Mouse (Mus musculus): Measurements from ENCODE around the gene Retreg1. TPM values are rescaled to one million over a fixed set of nuclear protein-coding genes. Genes with fewer than 3 reads are reported as not detected.
A peak's percentile ranks its signal among the peaks of the same experiment; 100 is the strongest.

Retreg1 gene
- polyA plus RNA-seq, 1 experiment from 2014 or later, result 16.7 TPM

DNA sequence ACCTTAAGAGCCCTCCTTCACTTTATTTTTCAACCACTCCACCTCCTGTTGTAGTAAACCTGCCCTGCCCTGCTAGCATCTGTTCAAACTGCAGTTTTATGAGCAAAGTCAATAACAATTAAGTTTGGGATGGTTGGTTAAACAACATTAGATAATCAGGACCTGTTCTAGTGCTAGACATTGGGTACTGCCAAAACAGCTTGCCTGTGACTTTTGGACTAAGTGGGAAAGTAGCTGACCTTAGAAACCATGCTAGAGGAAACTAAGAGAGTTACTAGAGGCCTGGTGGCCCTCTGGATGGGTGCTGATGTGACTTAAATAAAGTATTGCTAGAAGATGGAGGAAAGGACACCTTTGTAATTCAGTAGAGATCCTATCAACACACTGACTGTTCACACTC is 21.0 kb upstream of the Retreg1 start:
- Histone ChIP-seq H3K36me3 (ENCODE audit: control insufficient read depth, insufficient read depth, low read length) (no peaks in the 10 kb centered on the region), H3K4me2 (ENCODE audit: low read depth, low read length) (no peak overlapping the region), H3K4me1 (ENCODE audit: control insufficient read depth, insufficient read depth, low read length) (no peaks in the 10 kb centered on the region), H3K9ac (replicated peaks; ENCODE audit: low read depth, low read length) (no peak overlapping the region), H3K27me3 (ENCODE audit: control insufficient read depth, insufficient read depth, low read length) (no peaks in the 10 kb centered on the region), H3K27ac (ENCODE audit: low read depth, low read length) (no peak overlapping the region), H3K9me3 (ENCODE audit: control insufficient read depth, low read length) (no peaks in the 10 kb centered on the region; the same call in 1 of the 2 replicates), H3K4me3 (ENCODE audit: low read depth, low read length) (no peak overlapping the region)
- no peak for ATAC-seq (ENCODE audit: low read depth)

DNA sequence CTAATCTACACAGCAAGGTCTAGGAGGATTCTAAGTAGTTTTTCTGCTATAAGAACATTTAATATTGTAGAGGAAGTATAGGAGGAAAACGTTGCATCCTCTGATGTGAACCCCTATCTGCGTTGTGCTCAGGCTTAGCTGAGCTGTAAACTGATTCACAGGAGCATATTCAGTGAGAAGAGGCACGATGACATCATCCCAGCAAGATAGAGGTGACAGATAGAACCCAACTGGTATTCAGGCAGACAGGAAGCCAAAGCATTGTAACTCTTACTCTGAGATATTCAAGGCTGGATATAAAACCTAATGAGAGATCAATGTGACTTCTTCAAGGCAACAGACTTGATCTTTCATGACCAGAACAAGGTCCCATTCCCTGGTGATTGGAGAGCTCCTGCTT is 20.3 kb upstream of the Retreg1 start:
- Histone ChIP-seq H3K36me3 (ENCODE audit: control insufficient read depth, insufficient read depth, low read length) (no peaks in the 10 kb centered on the region), H3K9me3 (ENCODE audit: control insufficient read depth, low read length) (no peaks in the 10 kb centered on the region; the same call in 1 of the 2 replicates), H3K4me2 (ENCODE audit: low read depth, low read length) (no peak overlapping the region), H3K27ac (ENCODE audit: low read depth, low read length) (no peak overlapping the region), H3K27me3 (ENCODE audit: control insufficient read depth, insufficient read depth, low read length) (no peaks in the 10 kb centered on the region), H3K9ac (replicated peaks; ENCODE audit: low read depth, low read length) (no peak overlapping the region), H3K4me1 (ENCODE audit: control insufficient read depth, insufficient read depth, low read length) (no peaks in the 10 kb centered on the region), H3K4me3 (ENCODE audit: low read depth, low read length) (no peak overlapping the region)
- ATAC-seq (ENCODE audit: low read depth), result no peak
- 65% methylated on average over 3 of the region's 3 CpGs for WGBS

DNA sequence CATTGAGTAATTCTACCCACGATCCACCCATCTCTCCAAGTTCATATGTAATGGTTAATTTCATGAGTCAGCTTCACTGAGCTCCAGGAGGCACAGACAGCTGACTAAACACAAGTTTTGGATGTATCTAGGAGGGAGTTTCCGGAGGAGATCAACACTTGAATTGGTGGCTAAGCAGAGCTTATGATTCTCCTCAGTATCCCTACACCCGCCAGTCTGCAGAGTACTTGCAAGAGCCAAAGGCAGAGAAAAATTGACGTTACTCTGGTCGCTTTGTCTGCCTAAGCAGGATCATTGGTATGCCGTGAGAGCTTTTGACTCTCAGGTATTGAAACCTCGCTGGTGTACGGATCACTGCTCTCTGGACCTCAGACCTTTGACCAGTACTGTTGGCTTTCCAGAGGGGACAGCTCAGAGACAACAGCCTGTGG is 16.4 kb upstream of the Retreg1 start:
- Histone ChIP-seq H3K9ac (replicated peaks; ENCODE audit: low read depth, low read length) (no peak overlapping the region), H3K27me3 (ENCODE audit: control insufficient read depth, insufficient read depth, low read length) (no peaks in the 10 kb centered on the region), H3K4me3 (ENCODE audit: low read depth, low read length) (no peak overlapping the region), H3K27ac (ENCODE audit: low read depth, low read length) (no peak overlapping the region), H3K4me1 (ENCODE audit: control insufficient read depth, insufficient read depth, low read length) (no peaks in the 10 kb centered on the region), H3K4me2 (ENCODE audit: low read depth, low read length) (no peak overlapping the region), H3K36me3 (ENCODE audit: control insufficient read depth, insufficient read depth, low read length) (no peaks in the 10 kb centered on the region), H3K9me3 (ENCODE audit: control insufficient read depth, low read length) (no peaks in the 10 kb centered on the region)
- 83% methylated on average over 8 of the region's 8 CpGs for WGBS
- ATAC-seq (ENCODE audit: low read depth), result no peak

DNA sequence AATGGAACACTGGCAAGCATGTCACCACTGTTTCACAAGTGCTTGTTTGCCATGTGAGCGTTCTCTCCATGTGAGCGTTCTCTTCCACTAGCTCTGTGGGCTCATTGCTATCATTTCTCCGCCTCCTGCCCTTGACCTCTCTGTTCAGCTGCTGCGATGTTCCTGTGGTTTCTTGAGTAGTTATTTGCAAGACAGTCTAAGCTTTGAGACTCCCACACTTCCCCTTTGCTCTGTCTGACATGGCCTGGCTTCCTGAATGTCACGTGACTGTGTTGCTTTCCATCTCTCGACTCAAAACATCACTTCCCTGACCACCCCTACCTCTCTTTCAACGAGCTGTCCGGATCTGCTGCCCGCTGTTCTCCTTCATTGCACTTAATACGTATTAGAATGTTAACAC is 14.5 kb upstream of the Retreg1 start:
- no peak overlapping the region for H3K9ac ChIP-seq (replicated peaks; ENCODE audit: low read depth, low read length)
- H3K4me1 ChIP-seq (ENCODE audit: control insufficient read depth, insufficient read depth, low read length), result no peaks in the 10 kb centered on the region
- H3K27ac ChIP-seq (ENCODE audit: low read depth, low read length), result no peak overlapping the region
- no peaks in the 10 kb centered on the region for H3K9me3 ChIP-seq (ENCODE audit: control insufficient read depth, low read length)
- no peak overlapping the region for H3K4me3 ChIP-seq (ENCODE audit: low read depth, low read length)
- WGBS, result 88% methylated on average over 10 of the region's 10 CpGs
- no peaks in the 10 kb centered on the region for H3K27me3 ChIP-seq (ENCODE audit: control insufficient read depth, insufficient read depth, low read length)
- no peaks in the 10 kb centered on the region for H3K36me3 ChIP-seq (ENCODE audit: control insufficient read depth, insufficient read depth, low read length)
- H3K4me2 ChIP-seq (ENCODE audit: low read depth, low read length), result no peak overlapping the region
- no peak for ATAC-seq (ENCODE audit: low read depth)

DNA sequence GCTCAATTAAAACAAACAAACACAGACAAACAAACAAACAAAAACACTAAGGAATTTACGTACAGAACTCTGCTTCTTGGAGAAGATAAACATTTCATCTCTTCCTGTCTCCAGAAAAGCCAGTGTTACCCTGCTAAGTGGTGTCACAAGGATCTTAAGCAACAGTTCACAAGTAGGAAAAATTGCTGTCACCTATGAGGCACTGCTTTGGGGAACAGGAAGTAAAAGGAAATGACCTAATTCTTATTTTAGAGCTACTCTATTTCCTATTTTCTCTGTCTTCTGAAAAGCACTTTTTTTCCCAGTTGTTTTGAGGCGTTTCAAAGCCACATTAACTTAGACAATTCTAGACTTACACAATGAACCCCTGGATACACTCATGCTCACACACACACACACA is 12.6 kb upstream of the Retreg1 start:
- Histone ChIP-seq H3K4me3 (ENCODE audit: low read depth, low read length) (no peak overlapping the region), H3K36me3 (ENCODE audit: control insufficient read depth, insufficient read depth, low read length) (no peaks in the 10 kb centered on the region), H3K9me3 (ENCODE audit: control insufficient read depth, low read length) (no peaks in the 10 kb centered on the region), H3K4me1 (ENCODE audit: control insufficient read depth, insufficient read depth, low read length) (no peaks in the 10 kb centered on the region), H3K27me3 (ENCODE audit: control insufficient read depth, insufficient read depth, low read length) (no peaks in the 10 kb centered on the region), H3K9ac (replicated peaks; ENCODE audit: low read depth, low read length) (no peak overlapping the region), H3K4me2 (ENCODE audit: low read depth, low read length) (no peak overlapping the region), H3K27ac (ENCODE audit: low read depth, low read length) (no peak overlapping the region)
- 86% methylated on average over 2 of the region's 2 CpGs for WGBS
- no peak for ATAC-seq (ENCODE audit: low read depth)

DNA sequence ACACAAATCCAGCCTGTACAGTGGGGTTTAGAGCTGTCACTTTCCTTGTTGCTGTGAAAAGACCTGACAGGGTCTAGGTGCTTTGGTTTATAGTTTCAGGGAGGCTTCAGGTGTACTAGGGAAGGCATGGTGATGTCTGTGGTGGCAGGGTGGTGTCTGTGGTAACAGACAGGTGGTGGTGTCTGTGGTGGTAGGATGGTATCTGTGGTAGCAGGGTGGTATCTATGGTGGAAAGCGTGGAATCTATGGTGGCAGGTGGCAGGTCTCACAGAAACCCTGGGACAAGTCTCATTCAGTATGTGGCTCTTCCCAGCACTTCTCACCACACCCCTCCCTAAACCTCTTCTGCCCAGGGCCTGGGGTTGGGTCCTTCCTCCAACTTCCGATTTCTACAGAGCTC is 8.7 kb upstream of the Retreg1 start:
- no peak overlapping the region for H3K4me2 ChIP-seq (ENCODE audit: low read depth, low read length)
- H3K9ac ChIP-seq (replicated peaks; ENCODE audit: low read depth, low read length), result no peak overlapping the region
- H3K36me3 ChIP-seq (ENCODE audit: control insufficient read depth, insufficient read depth, low read length), result no peaks in the 10 kb centered on the region
- ATAC-seq (ENCODE audit: low read depth), result no peak
- 86% methylated on average over 2 of the region's 2 CpGs for WGBS
- H3K9me3 ChIP-seq (ENCODE audit: control insufficient read depth, low read length), result no peaks in the 10 kb centered on the region
- no peak overlapping the region for H3K4me3 ChIP-seq (ENCODE audit: low read depth, low read length)
- no peaks in the 10 kb centered on the region for H3K4me1 ChIP-seq (ENCODE audit: control insufficient read depth, insufficient read depth, low read length)
- H3K27ac ChIP-seq (ENCODE audit: low read depth, low read length), result no peak overlapping the region
- H3K27me3 ChIP-seq (ENCODE audit: control insufficient read depth, insufficient read depth, low read length), result no peaks in the 10 kb centered on the region

DNA sequence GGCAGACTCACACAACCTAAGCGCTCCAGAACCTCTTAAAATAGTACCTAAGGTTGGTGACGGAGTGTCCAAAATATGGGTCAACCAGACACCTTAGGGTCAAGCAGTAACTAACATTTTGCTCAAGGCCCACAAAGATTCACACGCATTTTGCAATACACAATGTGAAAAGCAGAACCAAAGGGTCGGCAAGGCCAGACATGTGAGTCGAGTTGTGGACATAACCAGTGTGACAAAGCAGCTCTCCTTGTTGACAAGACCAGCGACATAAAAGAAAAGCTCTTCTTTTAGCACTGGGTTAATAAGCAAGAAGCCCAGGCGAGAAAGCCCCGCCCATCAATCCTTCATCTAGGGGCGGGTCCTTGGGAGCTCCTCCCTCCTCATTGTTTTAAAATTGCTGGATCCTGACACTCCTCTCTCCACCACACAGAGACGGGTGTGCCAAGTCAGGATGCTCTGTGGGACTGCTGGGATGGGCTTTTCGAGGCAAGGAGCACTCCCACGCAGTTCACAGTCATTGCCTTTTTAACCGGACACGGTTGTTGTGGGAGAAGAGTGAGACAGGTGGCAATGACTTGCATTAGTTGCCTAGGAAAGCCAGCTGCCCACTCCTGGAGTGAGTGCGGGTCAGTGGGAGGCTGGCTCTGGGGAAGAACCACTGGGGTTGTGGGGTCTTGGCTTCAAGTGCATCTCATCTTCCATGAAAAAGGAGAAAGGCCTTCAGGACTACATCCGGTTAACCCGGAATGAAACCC is 7.9 kb upstream of the Retreg1 start:
- 88% methylated on average over 17 of the region's 17 CpGs for WGBS
- no peak for ATAC-seq (ENCODE audit: low read depth)
- Histone ChIP-seq H3K36me3 (ENCODE audit: control insufficient read depth, insufficient read depth, low read length) (no peaks in the 10 kb centered on the region), H3K27ac (ENCODE audit: low read depth, low read length) (no peak overlapping the region), H3K9me3 (ENCODE audit: control insufficient read depth, low read length) (no peaks in the 10 kb centered on the region), H3K4me2 (ENCODE audit: low read depth, low read length) (no peak overlapping the region), H3K27me3 (ENCODE audit: control insufficient read depth, insufficient read depth, low read length) (no peaks in the 10 kb centered on the region), H3K9ac (replicated peaks; ENCODE audit: low read depth, low read length) (no peak overlapping the region), H3K4me3 (ENCODE audit: low read depth, low read length) (no peak overlapping the region), H3K4me1 (ENCODE audit: control insufficient read depth, insufficient read depth, low read length) (no peaks in the 10 kb centered on the region)

DNA sequence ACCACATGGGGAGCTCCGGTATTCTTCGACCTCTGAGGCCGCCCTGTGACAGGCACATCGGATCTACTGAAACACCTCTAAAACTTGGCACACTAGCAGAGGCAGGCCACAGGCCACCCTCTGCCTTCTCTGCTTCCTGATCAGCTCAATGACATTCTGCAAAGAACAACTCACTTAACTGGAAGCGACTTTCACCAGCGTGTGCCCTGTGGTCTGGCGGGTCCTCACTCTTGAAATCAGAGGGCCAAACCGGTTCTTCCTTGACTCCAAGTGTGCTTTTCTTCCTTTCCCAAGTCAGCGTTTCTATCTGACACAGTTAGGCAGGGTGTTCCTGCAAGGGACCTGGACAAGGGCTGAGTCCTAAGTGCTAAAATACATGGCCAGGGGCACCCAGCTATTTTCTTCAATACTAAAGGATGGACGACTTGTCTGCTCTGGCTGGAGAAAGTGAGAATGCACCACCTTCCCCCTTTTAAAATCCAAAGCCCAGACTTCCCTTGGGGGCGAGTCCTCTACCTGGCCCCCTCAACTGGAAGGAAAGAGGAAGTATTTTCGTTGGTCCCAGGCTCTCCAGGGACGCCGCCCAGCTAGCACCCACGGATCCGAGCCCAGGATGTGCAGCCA is 406 bp upstream of the Retreg1 start:
- whole genome bisulfite sequencing, result 13% methylated on average over 16 of the region's 16 CpGs

DNA sequence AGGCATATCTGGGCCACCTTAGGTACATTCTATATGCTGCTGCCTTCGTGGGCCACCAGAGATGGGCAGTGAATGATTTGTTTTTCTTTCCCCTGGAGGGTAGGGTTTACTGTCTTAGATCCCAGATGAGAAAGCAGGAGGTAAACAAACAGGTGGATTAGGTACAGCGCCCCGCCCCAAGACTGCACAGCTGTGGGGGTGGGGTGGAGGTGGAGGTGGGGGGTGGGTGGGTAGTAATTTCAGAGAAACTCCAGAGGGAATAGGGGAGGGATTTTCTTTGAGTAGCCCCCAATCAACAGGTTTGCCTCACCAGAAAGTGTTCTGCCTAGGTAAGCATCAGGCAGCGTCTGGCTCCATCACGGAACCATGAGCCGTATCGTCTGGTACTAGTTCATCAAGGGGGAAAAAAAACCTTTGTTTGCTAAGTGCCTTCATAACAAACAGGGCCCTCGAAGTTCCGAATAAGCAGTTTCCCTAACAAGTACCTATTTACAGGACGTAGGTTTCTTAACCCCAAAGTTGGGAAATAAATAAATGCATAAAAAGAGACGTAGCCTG is 1.1 kb downstream of the Retreg1 start:
- Histone ChIP-seq H3K9ac (replicated peaks; ENCODE audit: low read depth, low read length) (peak overlapping the region; percentile 89; the same call in 1 of the 2 replicates), H3K36me3 (ENCODE audit: control insufficient read depth, insufficient read depth, low read length) (no peaks in the 10 kb centered on the region), H3K4me2 (ENCODE audit: low read depth, low read length) (peak overlapping the region; percentile 93), H3K9me3 (ENCODE audit: control insufficient read depth, low read length) (no peaks in the 10 kb centered on the region), H3K27me3 (ENCODE audit: control insufficient read depth, insufficient read depth, low read length) (no peaks in the 10 kb centered on the region), H3K4me3 (ENCODE audit: low read depth, low read length) (peak overlapping the region; percentile 80), H3K27ac (ENCODE audit: low read depth, low read length) (no peak overlapping the region), H3K4me1 (ENCODE audit: control insufficient read depth, insufficient read depth, low read length) (peaks cover 7% of the 10 kb centered on the region)
- ATAC-seq (ENCODE audit: low read depth), result peak; percentile 4; the same call in 1 of the 2 replicates
- WGBS, result 19% methylated on average over 11 of the region's 11 CpGs

More for the DNA sequence above, 406 bp upstream of the Retreg1 start:
- Histone ChIP-seq H3K27me3 (ENCODE audit: control insufficient read depth, insufficient read depth, low read length) (no peaks in the 10 kb centered on the region), H3K4me1 (ENCODE audit: control insufficient read depth, insufficient read depth, low read length) (peaks cover 7% of the 10 kb centered on the region), H3K4me3 (ENCODE audit: low read depth, low read length) (peak overlapping the region; percentile 80), H3K36me3 (ENCODE audit: control insufficient read depth, insufficient read depth, low read length) (no peaks in the 10 kb centered on the region), H3K9ac (replicated peaks; ENCODE audit: low read depth, low read length) (peak overlapping the region; percentile 89), H3K4me2 (ENCODE audit: low read depth, low read length) (peak overlapping the region; percentile 93), H3K9me3 (ENCODE audit: control insufficient read depth, low read length) (no peaks in the 10 kb centered on the region), H3K27ac (ENCODE audit: low read depth, low read length) (no peak overlapping the region)
- ATAC-seq (ENCODE audit: low read depth), result peak; percentile 18; the same call in 1 of the 2 replicates
